Mouse (Mus musculus) ES-Bruce4 (cell line): ENCODE results near the gene Kcnk2. TPM values are rescaled to one million over a fixed set of nuclear protein-coding genes. Genes with fewer than 3 reads are reported as not detected.

Source experiments
- H3K27ac ChIP-seq: 2 replicates; pipeline ENCODE4 v1.5.1; 2012; ENCODE audit warnings: low read length, inconsistent platforms; ENCODE audit not compliant: insufficient read depth
- H3K27me3 ChIP-seq: 2 replicates; pipeline ENCODE4 v1.6.1; 2012; ENCODE audit warnings: mild to moderate bottlenecking, low read length, inconsistent platforms; ENCODE audit not compliant: control insufficient read depth, poor library complexity, insufficient read depth, severe bottlenecking
- H3K36me3 ChIP-seq: 2 replicates; pipeline ENCODE4 v1.6.1; 2012; ENCODE audit warnings: inconsistent platforms, mild to moderate bottlenecking, low read length, moderate library complexity; ENCODE audit not compliant: control insufficient read depth, poor library complexity, insufficient read depth, severe bottlenecking
- H3K4me1 ChIP-seq: one replicate; pipeline ENCODE4 v1.8.1; 2011; ENCODE audit warnings: low read length; ENCODE audit not compliant: control insufficient read depth, insufficient read depth
- H3K4me3 ChIP-seq: 2 replicates; pipeline ENCODE4 v1.5.1; 2011; ENCODE audit warnings: low read depth, mild to moderate bottlenecking, low read length
- H3K9ac ChIP-seq: 2 replicates; pipeline ENCODE4 v1.6.1; 2012; ENCODE audit warnings: low read depth, mild to moderate bottlenecking, inconsistent platforms; ENCODE audit not compliant: poor library complexity, severe bottlenecking
- H3K9me3 ChIP-seq: replicated peaks from 2 replicates; pipeline ENCODE4 v1.6.1; 2012; ENCODE audit warnings: mild to moderate bottlenecking, low read length, inconsistent platforms; ENCODE audit not compliant: control insufficient read depth, poor library complexity, insufficient read depth, severe bottlenecking
- CTCF ChIP-seq: IDR thresholded peaks from one replicate; pipeline ENCODE4 v1.8.1; 2011; ENCODE audit warnings: low read depth, low read length
- EP300 ChIP-seq: IDR thresholded peaks from 2 replicates; pipeline ENCODE4 v1.6.1; 2011; ENCODE audit warnings: low read depth, low read length; ENCODE audit not compliant: insufficient read depth
- POLR2A ChIP-seq: IDR thresholded peaks from one replicate; pipeline ENCODE4 v1.8.1; 2011; ENCODE audit warnings: low read length; ENCODE audit not compliant: insufficient read depth
- polyA plus RNA-seq: library from polyadenylated mRNA; stranded (reverse); fragments of >200 nt; gene quantifications from 2 replicates; pipeline ENCODE4 v1.2.4, GENCODE M21; 2011; ENCODE audit warnings: low read depth; ENCODE audit not compliant: missing spikeins, insufficient read depth, insufficient read length

Kcnk2 gene
- polyA plus RNA-seq, 1 experiment = not detected

GRCm38 (mm10) chr1:189359699-189360098 is 42.4 kb downstream of the Kcnk2 start:
- H3K4me1 ChIP-seq = no peaks in the 10 kb centered on the region
- TF ChIP-seq EP300 (no peak), CTCF (no peak), POLR2A (no peak)
- no peak overlapping the region for H3K4me3 ChIP-seq
- no peak overlapping the region for H3K9ac ChIP-seq
- H3K9me3 ChIP-seq = no peaks in the 10 kb centered on the region
- no peaks in the 10 kb centered on the region for H3K27me3 ChIP-seq
- H3K36me3 ChIP-seq = no peaks in the 10 kb centered on the region
- H3K27ac ChIP-seq = no peak overlapping the region

- Histone ChIP-seq H3K9me3 (0 out of 2 replicates have a peak, but pooled peaks cover 2% of the 10 kb centered on the region), H3K27ac (no peak overlapping the region), H3K4me3 (no peak overlapping the region), H3K9ac (no peak overlapping the region), H3K27me3 (no peaks in the 10 kb centered on the region), H3K4me1 (no peaks in the 10 kb centered on the region), H3K36me3 (no peaks in the 10 kb centered on the region)
- TF ChIP-seq EP300 (no peak), POLR2A (no peak), CTCF (no peak)
Observed at GRCm38 (mm10) chr1:189353887-189354286, 48.2 kb downstream of the Kcnk2 start.

- H3K27ac ChIP-seq = no peak overlapping the region
- no peaks in the 10 kb centered on the region for H3K27me3 ChIP-seq
- no peaks in the 10 kb centered on the region for H3K4me1 ChIP-seq
- H3K9me3 ChIP-seq = 0 out of 2 replicates have a peak, but pooled peaks cover 2% of the 10 kb centered on the region
- H3K36me3 ChIP-seq = no peaks in the 10 kb centered on the region
- H3K9ac ChIP-seq = no peak overlapping the region
- TF ChIP-seq EP300 (no peak), POLR2A (no peak), CTCF (no peak)
- H3K4me3 ChIP-seq = no peak overlapping the region
Observed at GRCm38 (mm10) chr1:189351804-189352203, 50.3 kb downstream of the Kcnk2 start.

GRCm38 (mm10) chr1:189349205-189349604 is 52.9 kb downstream of the Kcnk2 start:
- TF ChIP-seq CTCF (no peak), EP300 (no peak), POLR2A (no peak)
- 0 out of 2 replicates have a peak, but pooled peaks cover 2% of the 10 kb centered on the region for H3K9me3 ChIP-seq
- H3K36me3 ChIP-seq = no peaks in the 10 kb centered on the region
- 0 out of 2 replicates have a peak, but pooled peaks cover 2% of the 10 kb centered on the region for H3K27me3 ChIP-seq
- H3K4me3 ChIP-seq = no peak overlapping the region
- no peaks in the 10 kb centered on the region for H3K4me1 ChIP-seq
- no peak overlapping the region for H3K27ac ChIP-seq
- H3K9ac ChIP-seq = no peak overlapping the region

- TF ChIP-seq POLR2A (no peak), EP300 (no peak), CTCF (no peak)
- Histone ChIP-seq H3K4me3 (no peak overlapping the region), H3K9me3 (0 out of 2 replicates have a peak, but pooled peaks cover 2% of the 10 kb centered on the region), H3K9ac (no peak overlapping the region), H3K36me3 (no peaks in the 10 kb centered on the region), H3K27ac (no peak overlapping the region), H3K27me3 (0 out of 2 replicates have a peak, but pooled peaks cover 6% of the 10 kb centered on the region), H3K4me1 (no peaks in the 10 kb centered on the region)
Observed at GRCm38 (mm10) chr1:189345166-189345565, 56.9 kb downstream of the Kcnk2 start.

- TF ChIP-seq POLR2A (no peak), EP300 (no peak), CTCF (no peak)
- Histone ChIP-seq H3K27me3 (0 out of 2 replicates have a peak, but pooled peaks cover 6% of the 10 kb centered on the region), H3K9ac (0 out of 2 replicates have a peak overlapping the region, but pooled peaks have one; percentile 8), H3K4me3 (peak overlapping the region; percentile 35), H3K4me1 (no peaks in the 10 kb centered on the region), H3K9me3 (no peaks in the 10 kb centered on the region), H3K36me3 (no peaks in the 10 kb centered on the region), H3K27ac (no peak overlapping the region)
Observed at GRCm38 (mm10) chr1:189343301-189344251, 58.5 kb downstream of the Kcnk2 start.
